Mouse (Mus musculus) B cell, adult 2 months (primary cell): Measurements from ENCODE around the gene Tmprss11e.

Source experiments
- DNase-seq, 2 experiments: peaks; one replicate each; pipeline ENCODE4 v3.0.0; 2022

Tmprss11e gene

GRCm38 (mm10) chr5:86745715-86746114 is at the start of gene Tmprss11e:
Tmprss11e (minus strand) TSS chr5:86745815.
- DNase-seq, result no peak

GRCm38 (mm10) chr5:86792807-86793206 is 47.2 kb upstream of the Tmprss11e start:
- no peak for DNase-seq

- DNase-seq, result no peak
Measured at GRCm38 (mm10) chr5:86792249-86792648, 46.6 kb upstream of the Tmprss11e start.

GRCm38 (mm10) chr5:86789954-86790353 is 44.3 kb upstream of the Tmprss11e start:
- DNase-seq, result no peak

- DNase-seq, result no peak
Measured at GRCm38 (mm10) chr5:86786798-86787197, 41.2 kb upstream of the Tmprss11e start.

GRCm38 (mm10) chr5:86784205-86784604 is 38.6 kb upstream of the Tmprss11e start:
- DNase-seq, result no peak

GRCm38 (mm10) chr5:86783059-86783458 is 37.4 kb upstream of the Tmprss11e start:
- DNase-seq, result no peak

- DNase-seq, result no peak
Measured at GRCm38 (mm10) chr5:86778471-86778870, 32.9 kb upstream of the Tmprss11e start.

GRCm38 (mm10) chr5:86776941-86777340 is 31.3 kb upstream of the Tmprss11e start:
- DNase-seq, result no peak

- no peak for DNase-seq
Measured at GRCm38 (mm10) chr5:86771010-86771409, 25.4 kb upstream of the Tmprss11e start.

GRCm38 (mm10) chr5:86769015-86769658 is 23.5 kb upstream of the Tmprss11e start:
- DNase-seq, result no peak

GRCm38 (mm10) chr5:86742796-86743195 is 2.8 kb downstream of the Tmprss11e start:
- DNase-seq, result no peak

GRCm38 (mm10) chr5:86741146-86741545 is 4.5 kb downstream of the Tmprss11e start:
- DNase-seq, result peak in 1 of 2 experiments; percentile 3

GRCm38 (mm10) chr5:86735808-86736207 is 9.8 kb downstream of the Tmprss11e start:
- DNase-seq, result no peak

- DNase-seq, result no peak
Measured at GRCm38 (mm10) chr5:86730587-86730986, 15.0 kb downstream of the Tmprss11e start.

- DNase-seq, result no peak
Measured at GRCm38 (mm10) chr5:86728574-86728973, 17.0 kb downstream of the Tmprss11e start.

- DNase-seq, result no peak
Measured at GRCm38 (mm10) chr5:86727033-86727432, 18.6 kb downstream of the Tmprss11e start.

- no peak for DNase-seq
Measured at GRCm38 (mm10) chr5:86725021-86725420, 20.6 kb downstream of the Tmprss11e start.

GRCm38 (mm10) chr5:86722820-86723460 is 22.7 kb downstream of the Tmprss11e start:
- no peak for DNase-seq

GRCm38 (mm10) chr5:86714967-86715366 is 30.6 kb downstream of the Tmprss11e start:
- no peak for DNase-seq

- DNase-seq, result no peak
Measured at GRCm38 (mm10) chr5:86704923-86705322, 40.7 kb downstream of the Tmprss11e start.

GRCm38 (mm10) chr5:86684667-86685066 is 60.9 kb downstream of the Tmprss11e start:
- DNase-seq, result peak in 1 of 2 experiments; percentile 1

GRCm38 (mm10) chr5:86676262-86676661 is 69.4 kb downstream of the Tmprss11e start, which contains the start of gene Tmprss11b:
Tmprss11b (minus strand) TSS chr5:86676362.
- DNase-seq, result no peak
